Mouse (Mus musculus) embryonic facial prominence, embryonic 13.5 days (tissue): ENCODE measurements around the gene Sgpl1. TPM values are rescaled to one million over a fixed set of nuclear protein-coding genes. Genes with fewer than 3 reads are reported as not detected.

Experiments
- ATAC-seq: fragments of 200-750 bp; cut with Nextera tagmentation; 2 replicates; pipeline ENCODE4 v1.8.0; 2017; ENCODE audit warnings: low read depth; ENCODE audit not compliant: insufficient number of reproducible peaks, insufficient read depth, low FRiP score, low TSS enrichment
- H3K27ac ChIP-seq: fragments of 300-500 bp; sonication (generic); 2 replicates; pipeline ENCODE4 v1.5.1; 2015; ENCODE audit warnings: moderate library complexity, mild to moderate bottlenecking, inconsistent platforms
- H3K27me3 ChIP-seq: fragments of 300-500 bp; sonication (generic); 2 replicates; pipeline ENCODE4 v1.6.1; 2015; ENCODE audit warnings: mild to moderate bottlenecking, inconsistent platforms
- H3K36me3 ChIP-seq: fragments of 300-500 bp; sonication (generic); 2 replicates; pipeline ENCODE4 v1.6.1; 2015; ENCODE audit warnings: mild to moderate bottlenecking, inconsistent platforms
- H3K4me1 ChIP-seq: fragments of 300-500 bp; sonication (generic); 2 replicates; pipeline ENCODE4 v1.6.1; 2015; ENCODE audit warnings: inconsistent platforms
- H3K4me2 ChIP-seq: fragments of 300-500 bp; sonication (generic); 2 replicates; pipeline ENCODE4 v1.6.1; 2015; ENCODE audit warnings: moderate library complexity, mild to moderate bottlenecking, inconsistent platforms
- H3K4me3 ChIP-seq: fragments of 300-500 bp; sonication (generic); 2 replicates; pipeline ENCODE4 v1.5.1; 2015; ENCODE audit warnings: mild to moderate bottlenecking, inconsistent platforms
- H3K9ac ChIP-seq: fragments of 300-500 bp; sonication (generic); 2 replicates; pipeline ENCODE4 v1.6.1; 2015; ENCODE audit warnings: mild to moderate bottlenecking, inconsistent platforms
- H3K9me3 ChIP-seq: fragments of 300-500 bp; sonication (generic); 2 replicates; pipeline ENCODE4 v1.6.1; 2016; ENCODE audit warnings: inconsistent platforms
- WGBS: fragments of 180-500 bp; shearing (Covaris S2); methylation state at CpG from one replicate; pipeline ENCODE4 v1.1.7; 2015; ENCODE audit warnings: mixed read lengths; 5-methylcytosine and 5-hydroxymethylcytosine counted together
- polyA plus RNA-seq: library from polyadenylated mRNA; unstranded; fragments of >200 nt; fragmentation: Nextera tagmentation; extraction: Ambion mirVana; gene quantifications from 2 replicates; pipeline ENCODE4 v1.2.1, GENCODE M21; 2015

The Sgpl1 gene
- polyA plus RNA-seq, 1 experiment from 2014 or later, result 75.9 TPM

DNA sequence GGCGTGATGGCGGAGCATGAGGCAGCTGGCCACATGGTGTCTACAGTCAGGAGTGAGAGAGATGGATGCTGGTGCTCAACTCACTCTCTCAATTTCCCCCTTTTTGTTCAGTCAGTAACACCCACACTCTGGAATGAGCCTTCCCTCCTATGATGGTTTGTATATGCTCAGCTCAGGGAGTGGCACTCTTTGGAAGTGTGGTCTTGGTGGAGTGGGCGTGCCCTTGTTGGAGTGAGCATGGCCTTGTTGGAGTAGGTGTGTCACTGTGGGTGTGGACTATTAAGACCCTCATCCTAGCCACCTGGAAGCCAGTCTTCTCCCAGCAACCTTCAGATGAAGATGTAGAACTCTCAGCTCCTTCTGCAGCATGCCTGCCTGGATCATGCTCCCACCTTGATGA lies 71.9 kb downstream of the Sgpl1 start:
- no peak for ATAC-seq
- no peaks in the 10 kb centered on the region for H3K27me3 ChIP-seq
- no peak overlapping the region for H3K9ac ChIP-seq
- H3K27ac ChIP-seq, result no peak overlapping the region
- no peak overlapping the region for H3K4me2 ChIP-seq
- 91% methylated on average over 3 of the region's 3 CpGs for WGBS
- H3K9me3 ChIP-seq, result no peaks in the 10 kb centered on the region
- peaks cover 7% of the 10 kb centered on the region for H3K4me1 ChIP-seq
- no peak overlapping the region for H3K4me3 ChIP-seq
- no peaks in the 10 kb centered on the region for H3K36me3 ChIP-seq

DNA sequence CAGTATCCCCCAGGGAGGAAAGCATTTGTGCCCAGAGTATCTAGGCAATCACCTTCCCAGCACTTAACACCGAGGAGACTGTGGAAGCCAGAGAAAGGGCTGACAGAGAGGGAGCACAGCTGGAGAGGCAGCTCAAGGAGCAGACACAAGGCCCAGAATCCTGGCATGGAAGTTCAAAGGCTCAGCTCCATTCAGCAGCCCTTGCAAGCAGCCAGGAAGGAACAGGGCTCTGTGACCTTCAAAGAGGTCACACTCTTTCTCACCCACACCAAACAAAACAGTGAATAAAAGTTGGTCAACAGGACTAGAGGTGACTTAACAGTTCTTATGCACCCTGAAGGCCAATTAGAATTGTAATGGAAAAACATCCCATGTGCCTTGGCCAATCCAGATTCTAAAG lies 72.9 kb downstream of the Sgpl1 start:
- no peak overlapping the region for H3K4me3 ChIP-seq
- no peaks in the 10 kb centered on the region for H3K36me3 ChIP-seq
- H3K27ac ChIP-seq, result no peak overlapping the region
- no peak overlapping the region for H3K9ac ChIP-seq
- H3K9me3 ChIP-seq, result no peaks in the 10 kb centered on the region
- H3K27me3 ChIP-seq, result no peaks in the 10 kb centered on the region
- H3K4me2 ChIP-seq, result no peak overlapping the region
- no peak for ATAC-seq
- WGBS, result 17% methylated on average over 1 of the region's 1 CpGs
- H3K4me1 ChIP-seq, result no peaks in the 10 kb centered on the region

DNA sequence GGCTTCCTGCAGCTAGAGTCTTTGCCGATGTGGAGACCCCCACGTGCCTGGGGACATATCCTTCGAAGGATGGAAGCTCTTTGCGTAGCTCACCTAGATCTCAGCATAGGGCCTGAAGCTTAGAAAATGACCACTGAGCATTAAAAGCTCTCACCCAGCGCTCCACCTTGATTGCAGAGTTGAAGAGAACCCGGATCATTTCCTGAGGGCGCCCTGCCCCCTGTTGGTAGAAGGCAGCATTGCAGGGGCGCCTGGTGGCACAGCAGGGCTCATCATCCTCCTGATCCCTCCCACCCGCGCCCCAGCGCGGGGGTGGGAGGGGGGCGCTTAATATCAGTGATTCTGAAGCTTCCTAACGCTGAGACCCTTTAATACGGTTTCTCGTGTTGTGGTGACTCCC lies 75.2 kb downstream of the Sgpl1 start:
- 12% methylated on average over 16 of the region's 16 CpGs for WGBS
- H3K9ac ChIP-seq, result no peak overlapping the region

DNA sequence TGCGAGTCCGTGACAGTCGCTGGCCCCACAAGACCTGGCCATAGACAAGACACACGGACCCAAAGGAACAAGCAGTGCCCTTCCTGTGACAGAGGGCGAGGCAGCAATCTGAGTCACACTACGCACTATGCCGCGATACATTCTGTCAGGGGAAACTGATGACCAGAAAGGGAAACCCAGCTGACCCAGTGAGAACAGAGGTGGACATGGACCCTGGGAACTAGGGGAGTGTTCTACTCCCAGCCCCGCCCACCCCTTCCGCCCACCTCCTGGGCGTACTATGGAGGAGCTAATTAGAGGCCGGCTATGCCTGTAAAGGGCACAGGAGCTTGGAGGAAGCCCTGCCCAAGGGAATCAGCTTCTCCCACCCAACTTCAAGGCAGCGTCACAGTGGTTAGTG lies 78.3 kb downstream of the Sgpl1 start:
- WGBS, result 15% methylated on average over 13 of the region's 13 CpGs
- Histone ChIP-seq H3K27ac (no peak overlapping the region), H3K36me3 (no peaks in the 10 kb centered on the region), H3K27me3 (no peaks in the 10 kb centered on the region), H3K9me3 (no peaks in the 10 kb centered on the region), H3K4me2 (peak overlapping the region; percentile 45), H3K4me1 (peaks cover 29% of the 10 kb centered on the region), H3K4me3 (peak overlapping the region; percentile 13; the same call in 1 of the 2 replicates), H3K9ac (0 out of 2 replicates have a peak overlapping the region, but pooled peaks have one; percentile 32)
- no peak for ATAC-seq

More for the DNA sequence above, 75.2 kb downstream of the Sgpl1 start:
- Histone ChIP-seq H3K27ac (no peak overlapping the region), H3K9me3 (no peaks in the 10 kb centered on the region), H3K4me3 (no peak overlapping the region), H3K36me3 (no peaks in the 10 kb centered on the region), H3K4me1 (peaks cover 14% of the 10 kb centered on the region), H3K27me3 (no peaks in the 10 kb centered on the region), H3K4me2 (no peak overlapping the region)
- ATAC-seq, result no peak

DNA sequence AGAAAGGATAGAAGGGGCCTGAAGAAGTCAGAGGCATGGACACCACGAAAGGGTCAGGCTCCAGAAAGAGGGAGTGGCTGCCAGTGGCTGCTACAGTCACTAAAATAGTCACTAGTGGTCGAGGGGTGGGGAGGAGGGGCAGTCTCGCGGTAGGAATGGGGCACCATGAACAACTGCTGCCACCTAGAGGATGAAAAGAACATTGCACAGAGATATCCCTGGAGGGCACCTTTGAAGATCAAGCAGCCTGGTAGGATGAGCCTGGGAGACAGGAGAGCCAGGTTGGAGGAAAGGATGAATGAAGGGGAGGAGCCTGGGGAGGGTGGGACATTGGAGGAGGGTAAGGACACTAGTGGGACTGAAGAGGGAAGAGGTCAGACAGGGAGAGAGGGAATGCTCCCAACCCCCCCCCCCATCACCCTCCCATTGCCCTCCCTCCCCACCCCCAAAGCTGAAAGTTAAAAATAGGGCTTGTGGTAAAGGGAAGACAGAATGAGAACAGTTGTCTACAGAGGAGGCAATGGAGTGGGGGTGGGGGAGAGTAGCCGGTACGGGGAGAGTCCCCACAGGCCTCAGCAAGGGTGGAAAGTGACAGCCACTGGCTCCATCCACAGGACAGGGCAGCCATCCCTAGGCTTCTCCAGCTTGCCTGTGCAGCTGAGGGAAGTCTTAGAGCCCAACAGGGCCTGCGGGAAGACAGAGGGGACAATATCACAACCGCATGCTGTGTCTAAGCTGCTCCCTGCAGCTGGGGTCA lies 78.9 kb downstream of the Sgpl1 start:
- Histone ChIP-seq H3K36me3 (no peaks in the 10 kb centered on the region), H3K4me3 (0 out of 2 replicates have a peak overlapping the region, but pooled peaks have one; percentile 13), H3K27ac (no peak overlapping the region), H3K9me3 (no peaks in the 10 kb centered on the region), H3K4me1 (peaks cover 31% of the 10 kb centered on the region), H3K9ac (0 out of 2 replicates have a peak overlapping the region, but pooled peaks have one; percentile 32), H3K27me3 (no peaks in the 10 kb centered on the region), H3K4me2 (peak overlapping the region; percentile 45)
- 0 out of 2 replicates have a peak, but pooled peaks have one; percentile 16 for ATAC-seq
- WGBS, result 4% methylated on average over 8 of the region's 8 CpGs

DNA sequence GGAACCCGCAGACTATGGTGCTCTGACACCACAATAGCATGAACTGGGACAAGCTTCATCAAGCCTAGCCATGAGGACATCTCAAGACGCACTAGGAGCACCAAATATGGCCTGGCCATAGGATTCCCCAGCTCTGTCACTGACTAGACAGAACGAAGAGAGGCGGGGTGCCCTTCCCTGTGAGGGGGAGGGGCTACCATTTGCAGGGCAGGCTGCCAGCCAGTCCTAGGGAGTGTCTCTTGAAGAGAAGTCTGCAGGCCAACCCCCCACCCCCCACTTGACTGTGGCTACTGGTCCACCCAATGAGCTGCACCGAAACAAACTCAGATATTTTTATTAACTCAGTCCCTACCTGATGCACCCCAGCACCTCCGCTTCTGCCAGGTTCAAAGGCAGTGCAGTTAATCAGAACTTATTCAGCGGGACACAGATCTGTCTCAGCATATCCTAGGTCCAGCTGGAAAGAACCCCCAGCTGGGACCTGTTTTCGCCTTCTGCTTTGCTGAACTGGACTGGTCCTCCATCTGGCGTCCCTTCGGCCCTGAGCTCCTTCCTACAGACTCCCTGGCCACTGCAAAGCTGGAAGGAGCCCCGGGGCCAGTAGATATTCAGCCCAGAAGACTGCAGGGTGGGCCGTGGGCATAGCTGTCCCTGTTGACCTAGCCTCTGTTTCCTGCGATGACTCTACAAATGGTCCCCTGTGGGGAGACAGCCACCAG lies 82.1 kb downstream of the Sgpl1 start:
- H3K4me3 ChIP-seq, result no peak overlapping the region
- ATAC-seq, result no peak
- H3K36me3 ChIP-seq, result no peaks in the 10 kb centered on the region
- no peak overlapping the region for H3K27ac ChIP-seq
- 52% methylated on average over 13 of the region's 13 CpGs for WGBS
- peaks cover 31% of the 10 kb centered on the region for H3K4me1 ChIP-seq
- no peaks in the 10 kb centered on the region for H3K9me3 ChIP-seq
- H3K4me2 ChIP-seq, result peak overlapping the region; percentile 16
- H3K27me3 ChIP-seq, result no peaks in the 10 kb centered on the region
- H3K9ac ChIP-seq, result no peak overlapping the region

DNA sequence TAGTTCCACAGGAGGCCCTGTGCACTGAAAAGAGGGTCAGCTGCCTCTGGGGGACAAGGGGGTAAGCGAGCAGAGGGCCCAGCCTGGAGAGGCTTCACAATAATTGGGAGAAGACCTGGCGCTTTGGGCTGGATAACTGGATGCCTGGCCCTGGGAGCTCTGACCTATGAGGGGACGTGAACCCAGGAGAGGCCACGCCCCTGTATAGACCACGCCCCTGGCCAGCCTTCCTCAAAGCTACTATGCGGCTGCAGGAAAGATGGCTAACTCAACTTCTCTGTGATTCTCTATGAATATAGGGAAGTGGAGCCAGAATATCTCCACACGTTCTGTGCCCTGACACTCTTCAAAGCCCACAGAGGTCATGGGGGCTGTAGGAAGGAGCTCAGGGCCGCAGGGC lies 82.9 kb downstream of the Sgpl1 start:
- no peaks in the 10 kb centered on the region for H3K27me3 ChIP-seq
- H3K9me3 ChIP-seq, result no peaks in the 10 kb centered on the region
- no peak overlapping the region for H3K9ac ChIP-seq
- H3K4me1 ChIP-seq, result peaks cover 38% of the 10 kb centered on the region
- H3K36me3 ChIP-seq, result no peaks in the 10 kb centered on the region
- H3K27ac ChIP-seq, result no peak overlapping the region
- no peak overlapping the region for H3K4me3 ChIP-seq
- WGBS, result 19% methylated on average over 8 of the region's 8 CpGs
- ATAC-seq, result no peak
- peak overlapping the region; percentile 16; the same call in 1 of the 2 replicates for H3K4me2 ChIP-seq

DNA sequence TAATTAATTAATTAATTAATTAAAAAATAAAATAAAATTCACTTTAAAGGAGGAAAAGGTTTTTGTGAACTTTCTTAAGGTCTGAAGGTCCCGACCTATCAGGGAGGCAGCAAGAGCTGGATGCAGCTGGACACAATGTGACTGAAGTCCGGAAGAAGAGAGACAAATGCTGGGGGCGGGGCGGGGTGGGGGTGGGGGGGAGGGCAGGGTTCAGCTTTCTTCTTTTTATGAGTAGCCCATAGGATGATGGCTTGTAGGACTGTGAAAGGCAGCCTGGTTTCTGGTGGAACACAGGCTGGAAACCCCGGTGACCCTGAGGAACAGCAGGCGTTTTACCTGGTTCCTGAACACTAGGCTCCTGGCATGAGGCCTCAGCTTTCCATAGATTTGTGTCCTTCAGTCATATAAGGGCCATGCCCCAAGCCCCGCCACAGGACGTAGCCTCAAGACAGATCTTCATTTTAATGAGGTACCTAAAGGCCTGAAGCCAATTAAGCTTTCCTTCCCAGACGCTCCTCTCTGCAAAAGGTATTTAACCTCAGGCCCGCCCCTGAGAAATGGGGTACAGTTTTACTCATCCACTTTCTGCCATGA lies 84.1 kb downstream of the Sgpl1 start:
- H3K4me3 ChIP-seq, result no peak overlapping the region
- no peaks in the 10 kb centered on the region for H3K36me3 ChIP-seq
- ATAC-seq, result no peak
- H3K9me3 ChIP-seq, result no peaks in the 10 kb centered on the region
- H3K4me1 ChIP-seq, result peaks cover 29% of the 10 kb centered on the region
- no peak overlapping the region for H3K9ac ChIP-seq
- no peaks in the 10 kb centered on the region for H3K27me3 ChIP-seq
- 78% methylated on average over 10 of the region's 10 CpGs for WGBS
- H3K27ac ChIP-seq, result no peak overlapping the region
- H3K4me2 ChIP-seq, result no peak overlapping the region

DNA sequence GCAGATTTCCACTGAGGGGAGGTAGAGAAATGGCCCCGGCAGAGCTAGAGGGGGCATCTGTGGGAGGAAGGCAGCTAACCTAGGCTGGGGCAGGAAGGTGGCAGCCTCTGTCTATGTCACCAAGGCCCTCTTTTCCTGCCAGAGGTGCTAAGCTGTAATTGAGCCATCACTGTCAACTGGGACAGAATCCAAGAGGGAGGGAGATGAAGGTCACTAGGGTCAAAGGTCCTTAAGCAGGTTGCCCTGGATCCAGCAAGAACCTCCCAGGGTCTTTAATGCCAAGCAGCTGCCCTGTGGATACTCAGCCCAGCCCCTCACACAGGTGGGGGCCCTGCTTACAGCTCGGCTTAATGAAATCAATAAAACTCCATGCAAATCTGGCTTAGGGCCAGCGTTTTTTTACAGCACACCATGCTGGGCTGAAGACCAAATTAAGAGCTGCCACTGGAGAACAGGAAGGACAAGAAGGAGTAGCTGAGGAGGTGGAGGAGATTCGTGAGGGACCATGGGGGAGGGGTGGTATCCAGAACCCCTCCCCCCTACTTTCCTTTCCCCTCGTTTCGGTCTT lies 87.9 kb downstream of the Sgpl1 start:
- Histone ChIP-seq H3K27me3 (no peaks in the 10 kb centered on the region), H3K4me2 (no peak overlapping the region), H3K9me3 (0 out of 2 replicates have a peak, but pooled peaks cover 6% of the 10 kb centered on the region), H3K4me3 (no peak overlapping the region), H3K27ac (no peak overlapping the region), H3K9ac (no peak overlapping the region), H3K36me3 (no peaks in the 10 kb centered on the region), H3K4me1 (peaks cover 15% of the 10 kb centered on the region)
- 18% methylated on average over 6 of the region's 6 CpGs for WGBS
- ATAC-seq, result no peak

DNA sequence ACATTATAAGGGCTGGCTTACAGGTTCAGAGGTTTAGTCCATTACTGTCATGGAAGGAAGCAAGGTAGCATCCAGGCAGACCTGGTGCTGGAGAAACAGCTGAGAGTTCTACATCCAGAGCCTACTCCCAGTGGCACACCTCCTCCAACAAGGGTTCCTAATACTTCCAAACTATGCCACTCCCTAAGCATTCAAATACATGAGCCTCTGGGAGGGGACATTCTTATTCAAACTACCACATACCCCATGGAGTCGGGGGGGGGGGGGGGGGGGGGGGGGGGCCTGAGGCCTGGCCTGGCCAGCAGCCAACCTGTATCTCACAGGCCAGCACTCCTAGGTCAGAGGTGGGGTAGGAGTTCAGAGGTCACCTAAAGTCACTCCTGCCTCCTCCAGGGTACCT lies 88.4 kb downstream of the Sgpl1 start:
- Histone ChIP-seq H3K9ac (no peak overlapping the region), H3K4me1 (peaks cover 11% of the 10 kb centered on the region), H3K27me3 (no peaks in the 10 kb centered on the region), H3K36me3 (no peaks in the 10 kb centered on the region), H3K9me3 (0 out of 2 replicates have a peak, but pooled peaks cover 6% of the 10 kb centered on the region), H3K27ac (no peak overlapping the region), H3K4me3 (no peak overlapping the region), H3K4me2 (no peak overlapping the region)
- WGBS, result no CpG with 5 or more reads among the region's 1 CpGs
- ATAC-seq, result no peak

DNA sequence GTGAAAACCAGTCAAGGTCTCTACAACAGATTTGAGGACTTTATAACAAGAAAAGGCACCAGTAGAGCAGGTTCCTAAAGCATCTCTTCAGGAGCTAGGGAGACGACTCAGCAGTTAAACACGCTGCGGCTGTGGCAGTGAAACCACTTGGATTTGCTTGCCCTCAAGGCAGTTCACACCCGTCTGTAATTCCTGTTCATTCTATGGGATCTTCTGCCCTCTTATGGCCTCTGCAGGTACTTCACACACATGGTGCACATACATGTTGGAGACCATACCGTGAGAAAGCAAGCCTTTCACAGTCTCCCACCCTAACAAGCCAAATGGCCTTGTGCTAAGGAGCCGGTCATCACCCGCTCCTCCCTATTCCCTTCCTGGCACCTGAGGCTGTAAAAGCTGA lies 90.8 kb downstream of the Sgpl1 start:
- no peak overlapping the region for H3K27ac ChIP-seq
- H3K36me3 ChIP-seq, result no peaks in the 10 kb centered on the region
- H3K9ac ChIP-seq, result no peak overlapping the region
- 0 out of 2 replicates have a peak, but pooled peaks cover 7% of the 10 kb centered on the region for H3K27me3 ChIP-seq
- WGBS, result 93% methylated on average over 7 of the region's 7 CpGs
- H3K4me3 ChIP-seq, result no peak overlapping the region
- H3K4me1 ChIP-seq, result peaks cover 9% of the 10 kb centered on the region
- H3K4me2 ChIP-seq, result no peak overlapping the region
- 0 out of 2 replicates have a peak, but pooled peaks cover 6% of the 10 kb centered on the region for H3K9me3 ChIP-seq
- ATAC-seq, result no peak
